Mouse (Mus musculus) intestine, embryonic 16.5 days (tissue): ENCODE results near the gene Gm28710. TPM values are rescaled to one million over a fixed set of nuclear protein-coding genes. Genes with fewer than 3 reads are reported as not detected.

Experiments
- ATAC-seq: fragments of 200-750 bp; cut with Nextera tagmentation; 2 replicates; pipeline ENCODE4 v1.8.0; 2017; ENCODE audit warnings: moderate TSS enrichment, moderate library complexity
- H3K27ac ChIP-seq: fragments of 300-500 bp; sonication (generic); 2 replicates; pipeline ENCODE4 v1.5.1; 2014; ENCODE audit warnings: mild to moderate bottlenecking, low read length
- H3K27me3 ChIP-seq: fragments of 300-500 bp; sonication (generic); replicated peaks from 2 replicates; pipeline ENCODE4 v1.6.1; 2014; ENCODE audit warnings: low read length, control low read depth, mixed read lengths; ENCODE audit not compliant: control insufficient read depth, insufficient read depth
- H3K36me3 ChIP-seq: fragments of 300-500 bp; sonication (generic); 2 replicates; pipeline ENCODE4 v1.6.1; 2014; ENCODE audit warnings: low read length, control low read depth; ENCODE audit not compliant: control insufficient read depth, insufficient read depth
- H3K4me1 ChIP-seq: fragments of 300-500 bp; sonication (generic); 2 replicates; pipeline ENCODE4 v1.6.1; 2014; ENCODE audit warnings: low read length, control low read depth, mixed read lengths; ENCODE audit not compliant: control insufficient read depth, insufficient read depth
- H3K4me2 ChIP-seq: fragments of 300-500 bp; sonication (generic); 2 replicates; pipeline ENCODE4 v1.6.1; 2014; ENCODE audit warnings: low read depth, low read length, control low read depth
- H3K4me3 ChIP-seq: fragments of 300-500 bp; sonication (generic); 2 replicates; pipeline ENCODE4 v1.5.1; 2014; ENCODE audit warnings: mild to moderate bottlenecking, low read length
- H3K9ac ChIP-seq: fragments of 300-500 bp; sonication (generic); 2 replicates; pipeline ENCODE4 v1.6.1; 2014; ENCODE audit warnings: low read depth, low read length
- H3K9me3 ChIP-seq: fragments of 300-500 bp; sonication (generic); 2 replicates; pipeline ENCODE4 v1.6.1; 2016; ENCODE audit warnings: low read length, control low read depth; ENCODE audit not compliant: control insufficient read depth
- whole genome bisulfite sequencing: fragments of 180-500 bp; shearing (Covaris S2); extraction: QIAGEN DNeasy Blood & Tissue Kit; methylation state at CpG from one replicate; pipeline ENCODE4 v1.1.7; 2014; 5-methylcytosine and 5-hydroxymethylcytosine counted together
- polyA plus RNA-seq: library from polyadenylated mRNA; unstranded; fragments of >200 nt; fragmentation: Nextera tagmentation; extraction: Ambion mirVana; gene quantifications from 2 replicates; pipeline ENCODE4 v1.2.1, GENCODE M21; 2015

Gene Gm28710
- 0.07 and 0.10 TPM in 2 replicates for polyA plus RNA-seq

- Histone ChIP-seq H3K36me3 (no peaks in the 10 kb centered on the region), H3K4me3 (no peak within 1 kb of the TSS), H3K27me3 (no peaks in the 10 kb centered on the region), H3K4me1 (no peaks in the 10 kb centered on the region), H3K27ac (no peak within 1 kb of the TSS), H3K9me3 (no peaks in the 10 kb centered on the region), H3K9ac (no peak within 1 kb of the TSS), H3K4me2 (no peak within 1 kb of the TSS)
- 69% methylated on average over 4 of the region's 4 CpGs for WGBS
- ATAC-seq = no peak
Measured at GRCm38 (mm10) chr5:16791243-16791860, at the start of gene Gm28710. TSS of gene Gm28710 (plus strand) at chr5:16791810.

- 65% methylated on average over 2 of the region's 2 CpGs for WGBS
- H3K4me2 ChIP-seq = no peak overlapping the region
- H3K9ac ChIP-seq = no peak overlapping the region
- H3K27ac ChIP-seq = no peak overlapping the region
- no peak overlapping the region for H3K4me3 ChIP-seq
- H3K9me3 ChIP-seq = no peaks in the 10 kb centered on the region
- no peaks in the 10 kb centered on the region for H3K36me3 ChIP-seq
- no peak for ATAC-seq
- H3K4me1 ChIP-seq = no peaks in the 10 kb centered on the region
- no peaks in the 10 kb centered on the region for H3K27me3 ChIP-seq
Measured at GRCm38 (mm10) chr5:16777176-16777575, 14.4 kb upstream of the Gm28710 start.

GRCm38 (mm10) chr5:16778610-16779172 is 12.9 kb upstream of the Gm28710 start:
- Histone ChIP-seq H3K4me1 (no peaks in the 10 kb centered on the region), H3K9me3 (no peaks in the 10 kb centered on the region), H3K9ac (no peak overlapping the region), H3K4me2 (no peak overlapping the region), H3K36me3 (no peaks in the 10 kb centered on the region), H3K27me3 (no peaks in the 10 kb centered on the region), H3K4me3 (no peak overlapping the region), H3K27ac (no peak overlapping the region)
- ATAC-seq = no peak
- 79% methylated on average over 6 of the region's 6 CpGs for WGBS

- Histone ChIP-seq H3K27ac (no peak overlapping the region), H3K9ac (no peak overlapping the region), H3K4me1 (no peaks in the 10 kb centered on the region), H3K36me3 (no peaks in the 10 kb centered on the region), H3K9me3 (no peaks in the 10 kb centered on the region), H3K27me3 (no peaks in the 10 kb centered on the region), H3K4me2 (no peak overlapping the region), H3K4me3 (no peak overlapping the region)
- ATAC-seq = no peak
- WGBS = 83% methylated on average over 4 of the region's 4 CpGs
Measured at GRCm38 (mm10) chr5:16785627-16786026, 6.0 kb upstream of the Gm28710 start.

GRCm38 (mm10) chr5:16794972-16795371 is 3.4 kb downstream of the Gm28710 start:
- no peak for ATAC-seq
- Histone ChIP-seq H3K9ac (no peak overlapping the region), H3K4me3 (no peak overlapping the region), H3K4me1 (no peaks in the 10 kb centered on the region), H3K36me3 (no peaks in the 10 kb centered on the region), H3K9me3 (no peaks in the 10 kb centered on the region), H3K4me2 (no peak overlapping the region), H3K27ac (no peak overlapping the region), H3K27me3 (no peaks in the 10 kb centered on the region)
- WGBS = 82% methylated on average over 6 of the region's 6 CpGs

GRCm38 (mm10) chr5:16802726-16803125 is 11.1 kb downstream of the Gm28710 start:
- Histone ChIP-seq H3K9me3 (no peaks in the 10 kb centered on the region), H3K4me3 (no peak overlapping the region), H3K4me2 (no peak overlapping the region), H3K36me3 (no peaks in the 10 kb centered on the region), H3K27me3 (no peaks in the 10 kb centered on the region), H3K9ac (no peak overlapping the region), H3K4me1 (no peaks in the 10 kb centered on the region), H3K27ac (no peak overlapping the region)
- no peak for ATAC-seq
- 74% methylated on average over 4 of the region's 4 CpGs for WGBS

GRCm38 (mm10) chr5:16838991-16839390 is 47.4 kb downstream of the Gm28710 start:
- no peak for ATAC-seq
- Histone ChIP-seq H3K9me3 (no peaks in the 10 kb centered on the region), H3K27me3 (no peaks in the 10 kb centered on the region), H3K4me3 (no peak overlapping the region), H3K4me2 (no peak overlapping the region), H3K27ac (no peak overlapping the region), H3K9ac (no peak overlapping the region), H3K36me3 (no peaks in the 10 kb centered on the region), H3K4me1 (no peaks in the 10 kb centered on the region)

- Histone ChIP-seq H3K27me3 (no peaks in the 10 kb centered on the region), H3K36me3 (no peaks in the 10 kb centered on the region), H3K9ac (no peak overlapping the region), H3K4me1 (no peaks in the 10 kb centered on the region), H3K4me2 (no peak overlapping the region), H3K9me3 (no peaks in the 10 kb centered on the region), H3K27ac (no peak overlapping the region), H3K4me3 (no peak overlapping the region)
- 52% methylated on average over 2 of the region's 2 CpGs for WGBS
- peak; percentile 68; the same call in 1 of the 2 replicates for ATAC-seq
Measured at GRCm38 (mm10) chr5:16869309-16869915, 77.8 kb downstream of the Gm28710 start.

- Histone ChIP-seq H3K4me2 (no peak overlapping the region), H3K36me3 (no peaks in the 10 kb centered on the region), H3K4me3 (no peak overlapping the region), H3K9ac (no peak overlapping the region), H3K9me3 (no peaks in the 10 kb centered on the region), H3K27me3 (no peaks in the 10 kb centered on the region), H3K4me1 (no peaks in the 10 kb centered on the region), H3K27ac (no peak overlapping the region)
- no peak for ATAC-seq
- 18% methylated on average over 1 of the region's 1 CpGs for WGBS
Measured at GRCm38 (mm10) chr5:16894161-16894560, 102.6 kb downstream of the Gm28710 start.
